Mouse (Mus musculus): ENCODE measurements around the gene Fam213b. TPM values are rescaled to one million over a fixed set of nuclear protein-coding genes. Genes with fewer than 3 reads are reported as not detected.
A peak's percentile ranks its signal among the peaks of the same experiment; 100 is the strongest.

Gene Fam213b
- polyA plus RNA-seq, 1 experiment: 0.47 TPM

DNA sequence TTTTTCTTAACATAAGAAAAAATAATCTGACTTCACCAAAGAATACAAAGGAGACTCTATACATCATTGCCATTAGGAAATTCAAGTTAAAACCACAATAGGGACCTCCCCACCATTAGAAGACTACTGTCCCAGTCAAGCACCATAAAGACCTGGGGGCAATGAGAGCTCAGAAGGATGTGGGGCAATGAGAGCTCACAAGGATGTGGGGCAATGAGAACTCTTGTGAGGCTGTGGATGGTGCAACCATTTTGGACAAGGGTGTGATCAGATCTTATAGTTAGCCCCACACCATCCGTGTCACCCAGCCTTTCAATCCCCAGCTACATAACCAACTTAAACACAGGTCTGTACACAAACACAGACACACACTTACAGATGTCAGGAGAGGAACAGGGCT is 38.8 kb upstream of the Fam213b start:
- H3K9me3 ChIP-seq (ENCODE audit: control insufficient read depth, low read length): no peaks in the 10 kb centered on the region; the same call in 1 of the 2 replicates
- TF ChIP-seq GATA1 (IDR thresholded peaks at IDR 0.05; ENCODE audit: low read length) (no peak), TAL1 (IDR thresholded peaks at IDR 0.05; ENCODE audit: low read length) (no peak)
- peaks cover 54% of the 10 kb centered on the region for H3K4me1 ChIP-seq (ENCODE audit: control insufficient read depth)
- peaks cover 20% of the 10 kb centered on the region for H3K27me3 ChIP-seq (ENCODE audit: control insufficient read depth)
- H3K4me3 ChIP-seq (replicated peaks): no peak overlapping the region
- H3K36me3 ChIP-seq (ENCODE audit: control insufficient read depth): no peaks in the 10 kb centered on the region; the same call in 1 of the 2 replicates

DNA sequence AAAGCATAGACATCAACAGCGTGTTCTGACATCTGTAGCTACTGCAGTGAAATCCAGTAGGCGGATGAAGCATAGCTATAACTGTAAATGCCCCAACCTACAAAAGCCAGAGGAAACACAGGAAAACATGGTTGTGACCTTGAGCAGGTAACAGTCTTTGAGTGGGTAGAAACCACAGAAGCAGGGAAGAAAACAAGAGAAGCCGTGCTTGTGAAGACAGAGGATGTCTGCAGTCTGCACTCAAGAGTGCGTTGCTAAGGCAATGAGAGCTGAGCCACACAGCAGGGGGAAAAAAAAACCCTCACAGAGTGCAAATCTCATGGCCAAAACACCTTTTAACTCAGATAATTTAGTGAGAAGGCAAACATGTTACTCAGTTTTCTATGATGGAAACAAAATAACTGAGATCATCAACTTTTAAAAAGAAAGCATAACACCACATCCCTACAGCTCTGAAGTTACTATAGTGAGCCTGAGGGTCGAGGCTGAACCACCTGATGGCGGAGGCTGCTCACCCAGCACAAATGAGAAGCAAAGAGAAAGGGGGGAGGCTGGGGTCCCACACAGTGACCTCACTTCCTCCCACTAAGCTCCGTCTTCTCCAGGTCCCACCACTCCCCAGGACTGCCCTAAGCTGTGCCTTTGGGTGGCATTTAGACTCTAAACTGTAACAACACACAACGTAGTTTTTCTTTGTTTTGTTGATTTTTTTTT is 37.8 kb upstream of the Fam213b start:
- peaks cover 18% of the 10 kb centered on the region for H3K27me3 ChIP-seq (ENCODE audit: control insufficient read depth)
- H3K36me3 ChIP-seq (ENCODE audit: control insufficient read depth): no peaks in the 10 kb centered on the region; the same call in 1 of the 2 replicates
- no peak for TF ChIP-seq TAL1 (IDR thresholded peaks at IDR 0.05; ENCODE audit: low read length)
- no peak for TF ChIP-seq GATA1 (IDR thresholded peaks at IDR 0.05; ENCODE audit: low read length)
- H3K4me3 ChIP-seq (replicated peaks): no peak overlapping the region
- peaks cover 54% of the 10 kb centered on the region for H3K4me1 ChIP-seq (ENCODE audit: control insufficient read depth)
- no peaks in the 10 kb centered on the region; the same call in 1 of the 2 replicates for H3K9me3 ChIP-seq (ENCODE audit: control insufficient read depth, low read length)

DNA sequence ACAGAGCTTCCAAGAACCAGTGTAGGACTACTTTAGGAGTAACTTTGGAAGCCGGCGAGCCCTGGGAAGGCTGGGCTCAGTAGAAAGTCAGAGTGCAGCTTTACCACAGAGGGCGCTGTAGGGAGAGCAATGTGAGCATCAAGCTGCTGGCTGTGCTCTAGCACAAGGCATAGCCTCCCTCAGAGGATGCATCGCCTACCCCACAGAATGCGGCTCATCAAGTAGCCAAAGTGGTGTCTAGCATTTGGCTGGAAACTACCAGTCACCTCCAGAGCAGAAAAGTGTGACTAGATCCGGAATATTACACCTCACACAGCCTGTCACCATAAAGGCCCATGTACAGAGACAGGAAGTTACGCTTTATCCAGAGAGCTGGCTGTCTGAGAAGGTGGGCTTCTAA is 36.9 kb upstream of the Fam213b start:
- Histone ChIP-seq H3K27me3 (ENCODE audit: control insufficient read depth) (peaks cover 17% of the 10 kb centered on the region), H3K36me3 (ENCODE audit: control insufficient read depth) (no peaks in the 10 kb centered on the region; the same call in 1 of the 2 replicates), H3K9me3 (ENCODE audit: control insufficient read depth, low read length) (no peaks in the 10 kb centered on the region), H3K4me3 (replicated peaks) (no peak overlapping the region), H3K4me1 (ENCODE audit: control insufficient read depth) (peaks cover 46% of the 10 kb centered on the region)
- no peak for TF ChIP-seq TAL1 (IDR thresholded peaks at IDR 0.05; ENCODE audit: low read length)
- no peak for TF ChIP-seq GATA1 (IDR thresholded peaks at IDR 0.05; ENCODE audit: low read length)

GRCm38 (mm10) chr4:154934800-154935199 is 35.9 kb upstream of the Fam213b start:
- H3K27me3 ChIP-seq (ENCODE audit: control insufficient read depth): peaks cover 14% of the 10 kb centered on the region
- H3K36me3 ChIP-seq (ENCODE audit: control insufficient read depth): no peaks in the 10 kb centered on the region; the same call in 1 of the 2 replicates
- no peaks in the 10 kb centered on the region for H3K9me3 ChIP-seq (ENCODE audit: control insufficient read depth, low read length)
- no peak overlapping the region for H3K4me3 ChIP-seq (replicated peaks)
- peaks cover 49% of the 10 kb centered on the region for H3K4me1 ChIP-seq (ENCODE audit: control insufficient read depth)
- TF ChIP-seq TAL1 (IDR thresholded peaks at IDR 0.05; ENCODE audit: low read length) (no peak), GATA1 (IDR thresholded peaks at IDR 0.05; ENCODE audit: low read length) (no peak)

- Histone ChIP-seq H3K4me1 (ENCODE audit: control insufficient read depth) (peaks cover 58% of the 10 kb centered on the region), H3K27me3 (ENCODE audit: control insufficient read depth) (peaks cover 7% of the 10 kb centered on the region), H3K9me3 (ENCODE audit: control insufficient read depth, low read length) (no peaks in the 10 kb centered on the region), H3K4me3 (replicated peaks) (no peak overlapping the region), H3K36me3 (ENCODE audit: control insufficient read depth) (no peaks in the 10 kb centered on the region; the same call in 1 of the 2 replicates)
- TF ChIP-seq GATA1 (IDR thresholded peaks at IDR 0.05; ENCODE audit: low read length) (no peak), TAL1 (IDR thresholded peaks at IDR 0.05; ENCODE audit: low read length) (no peak)
Measured at GRCm38 (mm10) chr4:154933306-154933907, 34.5 kb upstream of the Fam213b start.

- Histone ChIP-seq H3K36me3 (ENCODE audit: control insufficient read depth) (peaks cover 40% of the 10 kb centered on the region), H3K4me1 (ENCODE audit: control insufficient read depth) (peaks cover 74% of the 10 kb centered on the region), H3K9me3 (ENCODE audit: control insufficient read depth, low read length) (peaks cover 7% of the 10 kb centered on the region), H3K4me3 (replicated peaks) (peak overlapping the region; percentile 82), H3K27me3 (ENCODE audit: control insufficient read depth) (no peaks in the 10 kb centered on the region; the same call in 1 of the 2 replicates)
- no peak for TF ChIP-seq GATA1 (IDR thresholded peaks at IDR 0.05; ENCODE audit: low read length)
- TF ChIP-seq TAL1 (IDR thresholded peaks at IDR 0.05; ENCODE audit: low read length): no peak
Measured at GRCm38 (mm10) chr4:154929088-154929660, 30.2 kb upstream of the Fam213b start.

GRCm38 (mm10) chr4:154928395-154929087 is 29.6 kb upstream of the Fam213b start, which contains the start of gene Tnfrsf14:
Gene Tnfrsf14 (minus strand): TSS chr4:154928563.
- TF ChIP-seq TAL1 (IDR thresholded peaks at IDR 0.05; ENCODE audit: low read length) (peak; percentile 89), GATA1 (IDR thresholded peaks at IDR 0.05; ENCODE audit: low read length) (peak; percentile 93)
- H3K4me3 ChIP-seq (replicated peaks): peak within 1 kb of the TSS; percentile 82
- H3K4me1 ChIP-seq (ENCODE audit: control insufficient read depth): peaks cover 74% of the 10 kb centered on the region
- H3K36me3 ChIP-seq (ENCODE audit: control insufficient read depth): peaks cover 46% of the 10 kb centered on the region
- H3K27me3 ChIP-seq (ENCODE audit: control insufficient read depth): no peaks in the 10 kb centered on the region; the same call in 1 of the 2 replicates
- peaks cover 8% of the 10 kb centered on the region for H3K9me3 ChIP-seq (ENCODE audit: control insufficient read depth, low read length)

DNA sequence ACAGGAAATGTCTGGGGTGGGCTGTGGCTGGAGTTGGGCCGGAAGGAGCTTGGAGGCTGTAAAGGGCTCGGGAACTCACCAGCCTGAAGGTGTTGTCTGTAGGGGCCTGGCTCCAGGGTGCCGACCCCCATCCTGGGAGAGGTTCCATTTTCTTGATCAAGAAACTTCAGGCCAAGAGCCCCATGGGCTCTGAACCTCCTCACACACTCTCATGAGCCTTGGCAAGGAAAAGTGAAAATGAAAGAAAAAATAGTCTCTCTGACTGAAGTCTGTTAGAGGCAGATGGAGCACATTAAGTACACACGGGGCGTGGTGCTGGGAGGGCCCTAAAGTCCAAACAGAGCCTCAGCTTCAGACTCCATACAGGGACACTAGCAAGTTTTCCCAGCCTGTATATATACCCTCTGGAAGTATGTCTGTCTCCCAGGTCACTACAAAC is 29.0 kb upstream of the Fam213b start:
- no peak for TF ChIP-seq TAL1 (IDR thresholded peaks at IDR 0.05; ENCODE audit: low read length)
- no peak for TF ChIP-seq GATA1 (IDR thresholded peaks at IDR 0.05; ENCODE audit: low read length)
- Histone ChIP-seq H3K27me3 (ENCODE audit: control insufficient read depth) (no peaks in the 10 kb centered on the region; the same call in 1 of the 2 replicates), H3K4me1 (ENCODE audit: control insufficient read depth) (peaks cover 75% of the 10 kb centered on the region)

More for the DNA sequence above, 29.0 kb upstream of the Fam213b start:
- H3K4me3 ChIP-seq (replicated peaks): peak overlapping the region; percentile 82
- H3K36me3 ChIP-seq (ENCODE audit: control insufficient read depth): peaks cover 52% of the 10 kb centered on the region
- peaks cover 8% of the 10 kb centered on the region for H3K9me3 ChIP-seq (ENCODE audit: control insufficient read depth, low read length)
